Mouse (Mus musculus): ENCODE results near the gene Hist1h2bb. TPM values are rescaled to one million over a fixed set of nuclear protein-coding genes. Genes with fewer than 3 reads are reported as not detected.
A peak's percentile ranks its signal among the peaks of the same experiment; 100 is the strongest.
"Not testable (repeated sequence)": the region's sequence is repeated elsewhere in the genome, so short reads cannot be mapped to it uniquely, and the experiment has no call there.

Gene Hist1h2bb
- total RNA-seq, 2 experiments from 2014 or later: 1.3 to 1.4 TPM

GRCm38 (mm10) chr13:23747892-23748288 lies 1.4 kb downstream of the Hist1h2bb start:
- no peak for DNase-seq (ENCODE audit: low spot score)

GRCm38 (mm10) chr13:23749563-23750121 lies 3.1 kb downstream of the Hist1h2bb start:
- DNase-seq (ENCODE audit: low spot score): no peak

- not testable (repeated sequence) for DNase-seq (ENCODE audit: low spot score)
Observed at GRCm38 (mm10) chr13:23750839-23751477, 4.4 kb downstream of the Hist1h2bb start, which contains the start of gene Hist1h2ab. TSS of gene Hist1h2ab (plus strand) at chr13:23751126.

- DNase-seq (ENCODE audit: low spot score): no peak
Observed at GRCm38 (mm10) chr13:23751478-23751956, 5.0 kb downstream of the Hist1h2bb start.

GRCm38 (mm10) chr13:23752067-23752741 lies 5.7 kb downstream of the Hist1h2bb start, which contains the start of gene Hist1h3b:
TSS of gene Hist1h3b (plus strand) at chr13:23752267.
- DNase-seq (ENCODE audit: low spot score): peak; percentile 44

GRCm38 (mm10) chr13:23752742-23753172 lies 6.2 kb downstream of the Hist1h2bb start:
- no peak for DNase-seq (ENCODE audit: low spot score)

- DNase-seq (ENCODE audit: low spot score): no peak
Observed at GRCm38 (mm10) chr13:23753314-23754078, 7.0 kb downstream of the Hist1h2bb start.

- DNase-seq (ENCODE audit: low spot score): no peak
Observed at GRCm38 (mm10) chr13:23755000-23755399, 8.5 kb downstream of the Hist1h2bb start.

GRCm38 (mm10) chr13:23756790-23757189 lies 10.3 kb downstream of the Hist1h2bb start, which contains the start of gene Hist1h4b:
TSS of gene Hist1h4b (plus strand) at chr13:23757013.
- DNase-seq (ENCODE audit: low spot score): peak; percentile 50

GRCm38 (mm10) chr13:23757211-23757773 lies 10.8 kb downstream of the Hist1h2bb start:
- no peak for DNase-seq (ENCODE audit: low spot score)

GRCm38 (mm10) chr13:23757921-23758320 lies 11.4 kb downstream of the Hist1h2bb start:
- DNase-seq (ENCODE audit: low spot score): no peak

GRCm38 (mm10) chr13:23759251-23759771 lies 12.8 kb downstream of the Hist1h2bb start:
- DNase-seq (ENCODE audit: low spot score): no peak

GRCm38 (mm10) chr13:23759916-23760239 lies 13.3 kb downstream of the Hist1h2bb start:
- no peak for DNase-seq (ENCODE audit: low spot score)

- DNase-seq (ENCODE audit: low spot score): no peak
Observed at GRCm38 (mm10) chr13:23760240-23760971, 13.9 kb downstream of the Hist1h2bb start.

- peak; percentile 90 for DNase-seq (ENCODE audit: low spot score)
Observed at GRCm38 (mm10) chr13:23760972-23761864, 14.7 kb downstream of the Hist1h2bb start, which contains the start of gene Hist1h4a. TSS of gene Hist1h4a (minus strand) at chr13:23761230.

GRCm38 (mm10) chr13:23761871-23762821 lies 15.6 kb downstream of the Hist1h2bb start, which contains the start of gene Hist1h3a:
TSS of gene Hist1h3a (minus strand) at chr13:23762386.
- DNase-seq (ENCODE audit: low spot score): peak; percentile 32

- DNase-seq (ENCODE audit: low spot score): no peak
Observed at GRCm38 (mm10) chr13:23763242-23763585, 16.7 kb downstream of the Hist1h2bb start.
